Comparison of ENCODE assay signal across 10 mouse cellular contexts in the genomic region with DNA sequence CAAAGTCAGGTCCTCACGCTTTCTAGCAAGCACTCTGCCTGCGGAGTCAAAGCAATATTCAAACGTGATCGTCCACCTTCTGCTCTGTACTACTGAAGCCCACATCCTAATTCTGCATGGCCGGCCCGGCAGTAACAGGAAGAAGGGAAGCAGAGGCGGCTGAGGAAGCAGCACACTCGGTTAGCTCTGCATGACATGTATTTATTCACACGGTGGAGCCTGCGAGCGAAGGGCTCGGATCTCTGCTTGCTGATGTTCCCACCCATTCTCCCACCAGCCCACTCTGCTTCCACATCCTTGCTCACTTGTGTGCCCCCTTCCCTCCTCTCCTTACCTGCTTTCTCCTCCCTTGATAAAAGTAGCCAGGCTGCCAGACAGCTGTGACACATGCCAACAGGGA.
DNase-seq lines count a peak whose midpoint lies in the region; ATAC-seq and TF ChIP-seq lines count a peak whose summit lies in the region.
"Had no signal": no experiment of that assay in that cellular context is flagged by ENCODE, and none has a peak within 500 bp of the region (broad histone marks: within the 10 kb centered on the region; RNA-seq: fewer than 3 reads in every experiment).

No protein-coding gene starts in this region.

- peak overlapping the region; percentile 28; the same call in 1 of the 2 replicates for H3K4me2 ChIP-seq in hindbrain, postnatal 0 days (ENCODE audit: low read depth, low read length)
- H3K4me2 ChIP-seq: kidney, embryonic 15.5 days had no signal

- H3K27me3 ChIP-seq in hindbrain, postnatal 0 days (ENCODE audit: insufficient read depth, low read length) = no peaks in the 10 kb centered on the region
- no peaks in the 10 kb centered on the region for H3K27me3 ChIP-seq in cerebellum, adult 2 months (ENCODE audit: control insufficient read depth, insufficient read depth, low read length)
- H3K27me3 ChIP-seq: kidney, embryonic 15.5 days had no signal

- H3K36me3 ChIP-seq in hindbrain, postnatal 0 days (ENCODE audit: insufficient read depth, low read length) = no peaks in the 10 kb centered on the region
- H3K36me3 ChIP-seq: kidney, embryonic 15.5 days had no signal

- no peak overlapping the region for H3K4me3 ChIP-seq in lung, adult 2 months (replicated peaks; ENCODE audit: extremely low read depth, low read depth, low read length)
- no peak overlapping the region for H3K4me3 ChIP-seq in hindbrain, postnatal 0 days (ENCODE audit: low read length)
- no peak overlapping the region for H3K4me3 ChIP-seq in cerebellum, adult 2 months (replicated peaks; ENCODE audit: insufficient read depth, low read depth, low read length)
- H3K4me3 ChIP-seq: kidney, embryonic 15.5 days had no signal

- TF ChIP-seq POLR2A in lung, adult 2 months (IDR thresholded peaks at IDR 0.05; ENCODE audit: borderline replicate concordance, extremely low read depth, low read depth, low read length) = no peak
- no peak for TF ChIP-seq POLR2A in cerebellum, adult 2 months (IDR thresholded peaks at IDR 0.05; ENCODE audit: borderline replicate concordance, insufficient read depth, low read length)

- 33% methylated on average over 12 of the region's 12 CpGs for WGBS in lung, adult 2 months
- 18% methylated on average over 12 of the region's 12 CpGs for WGBS in hindbrain, postnatal 0 days
- 53% methylated on average over 12 of the region's 12 CpGs for WGBS in cerebellum, adult 2 months

- H3K4me1 ChIP-seq in lung, adult 2 months (ENCODE audit: control insufficient read depth, insufficient read depth, low read length) = peaks cover 6% of the 10 kb centered on the region
- H3K4me1 ChIP-seq in hindbrain, postnatal 0 days (ENCODE audit: insufficient read depth, low read length) = 0 out of 2 replicates have a peak, but pooled peaks cover 7% of the 10 kb centered on the region
- H3K4me1 ChIP-seq in cerebellum, adult 2 months (ENCODE audit: control insufficient read depth, insufficient read depth, low read length) = no peaks in the 10 kb centered on the region; the same call in 1 of the 2 replicates

- no peak for TF ChIP-seq CTCF in lung, adult 2 months (IDR thresholded peaks at IDR 0.05; ENCODE audit: insufficient read depth, low read length)
- TF ChIP-seq CTCF in hindbrain, postnatal 0 days (IDR thresholded peaks at IDR 0.05; ENCODE audit: low read depth) = peak; percentile 52
- TF ChIP-seq CTCF in cerebellum, adult 2 months (IDR thresholded peaks at IDR 0.05; ENCODE audit: borderline replicate concordance, insufficient read depth, low read depth, low read length) = no peak

- H3K27ac ChIP-seq in hindbrain, postnatal 0 days = peak overlapping the region; percentile 69
- no peak overlapping the region for H3K27ac ChIP-seq in cerebellum, adult 2 months (ENCODE audit: insufficient read depth, low read length)
- H3K27ac ChIP-seq: kidney, embryonic 15.5 days had no signal

- H3K9ac ChIP-seq in hindbrain, postnatal 0 days (replicated peaks; ENCODE audit: low read length) = no peak overlapping the region
- H3K9ac ChIP-seq: kidney, embryonic 15.5 days had no signal

- ATAC-seq in CD4-positive, CD25-positive, alpha-beta regulatory T cell, adult 4 months = no peak
- peak; percentile 57; the same call in 1 of the 2 replicates for ATAC-seq in hindbrain, postnatal 0 days
- ATAC-seq in inflammation-experienced regulatory T-cells, adult 6 months = no peak

- peak; percentile 15 for DNase-seq in CD4-positive, CD25-positive, alpha-beta regulatory T cell, adult 2 months (ENCODE audit: low read depth, low spot score)
- DNase-seq in lung, postnatal 36 days = peak; percentile 13
- no peak for DNase-seq in lung, adult 2 months
- DNase-seq in hindbrain, postnatal 0 days (ENCODE audit: low spot score) = peak; percentile 53
- peak; percentile 57 to 59 for DNase-seq in right cerebral cortex, postnatal 10 days (ENCODE audit: low spot score in 2 of 2)
- DNase-seq in cerebellum, adult 2 months = no peak
- DNase-seq: cerebellum, adult 11 months had no signal

- no peaks in the 10 kb centered on the region for H3K9me3 ChIP-seq in hindbrain, postnatal 0 days (ENCODE audit: low read length)
- H3K9me3 ChIP-seq: kidney, embryonic 15.5 days had no signal

Comparison
In these comparisons a context has a peak if more than half of its experiments do, and no peak if none do; other contexts are left out.
1. DNase-seq: peak in CD4-positive, CD25-positive, alpha-beta regulatory T cell, adult 2 months (single experiment), lung, postnatal 36 days (single experiment), hindbrain, postnatal 0 days (single experiment) and right cerebral cortex, postnatal 10 days (2 of 2); none in lung, adult 2 months (single experiment) and cerebellum, adult 2 months (0 of 2).